Mouse (Mus musculus): ENCODE results near the gene Tacc2. TPM values are rescaled to one million over a fixed set of nuclear protein-coding genes. Genes with fewer than 3 reads are reported as not detected.

The Tacc2 gene
- polyA plus RNA-seq, 1 experiment from 2014 or later = 34.7 TPM

GRCm38 (mm10) chr7:130628601-130629000, 51.4 kb downstream of the Tacc2 start:
- DNase-seq (ENCODE audit: low spot score) = no peak
- no peaks in the 10 kb centered on the region for H3K36me3 ChIP-seq (ENCODE audit: control insufficient read depth, insufficient read depth, low read length)
- no peak overlapping the region for H3K27ac ChIP-seq (replicated peaks; ENCODE audit: low read depth, low read length)
- no peak overlapping the region for H3K9ac ChIP-seq (ENCODE audit: low read length)
- H3K27me3 ChIP-seq (ENCODE audit: control insufficient read depth, insufficient read depth, low read length) = no peaks in the 10 kb centered on the region
- H3K4me2 ChIP-seq (ENCODE audit: low read depth, severe bottlenecking) = no peak overlapping the region
- no peak for ATAC-seq (ENCODE audit: insufficient number of reproducible peaks, low FRiP score, low TSS enrichment, low read depth)
- H3K4me3 ChIP-seq (ENCODE audit: low read depth, low read length) = no peak overlapping the region
- no peaks in the 10 kb centered on the region for H3K4me1 ChIP-seq (ENCODE audit: control insufficient read depth, insufficient read depth, low read length)
- H3K9me3 ChIP-seq (ENCODE audit: control insufficient read depth, low read length) = no peaks in the 10 kb centered on the region
- 48% methylated on average over 1 of the region's 1 CpGs for WGBS

GRCm38 (mm10) chr7:130629999-130630398, 52.8 kb downstream of the Tacc2 start:
- no peak overlapping the region for H3K4me2 ChIP-seq (ENCODE audit: low read depth, severe bottlenecking)
- WGBS = 93% methylated on average over 7 of the region's 7 CpGs
- H3K9ac ChIP-seq (ENCODE audit: low read length) = no peak overlapping the region
- no peaks in the 10 kb centered on the region for H3K36me3 ChIP-seq (ENCODE audit: control insufficient read depth, insufficient read depth, low read length)
- H3K27me3 ChIP-seq (ENCODE audit: control insufficient read depth, insufficient read depth, low read length) = no peaks in the 10 kb centered on the region
- no peak overlapping the region for H3K4me3 ChIP-seq (ENCODE audit: low read depth, low read length)
- DNase-seq (ENCODE audit: low spot score) (no peak), ATAC-seq (ENCODE audit: insufficient number of reproducible peaks, low FRiP score, low TSS enrichment, low read depth) (no peak)
- H3K4me1 ChIP-seq (ENCODE audit: control insufficient read depth, insufficient read depth, low read length) = no peaks in the 10 kb centered on the region
- no peak overlapping the region for H3K27ac ChIP-seq (replicated peaks; ENCODE audit: low read depth, low read length)
- no peaks in the 10 kb centered on the region for H3K9me3 ChIP-seq (ENCODE audit: control insufficient read depth, low read length)

DNA sequence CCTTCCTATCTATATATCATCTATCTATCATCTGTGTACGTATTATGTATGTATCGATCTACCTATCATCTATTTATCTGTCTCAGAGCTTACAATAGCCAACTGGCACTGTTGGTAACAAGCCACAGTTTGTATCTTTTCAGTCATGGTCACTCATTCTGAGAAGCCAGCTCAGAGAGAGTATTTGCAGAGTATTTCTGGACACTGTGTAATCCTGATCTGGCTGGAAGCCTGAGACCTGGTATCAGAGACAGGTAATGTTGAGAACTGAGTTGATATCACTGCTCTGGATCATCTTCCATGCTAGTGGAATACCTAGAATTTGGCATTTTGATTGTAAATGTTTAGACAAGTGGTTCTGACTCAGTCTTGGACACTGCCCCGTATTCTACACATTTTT, 53.7 kb downstream of the Tacc2 start:
- ATAC-seq (ENCODE audit: insufficient number of reproducible peaks, low FRiP score, low TSS enrichment, low read depth) (no peak), DNase-seq (ENCODE audit: low spot score) (no peak)
- no peaks in the 10 kb centered on the region for H3K27me3 ChIP-seq (ENCODE audit: control insufficient read depth, insufficient read depth, low read length)

GRCm38 (mm10) chr7:130631553-130632378, 54.5 kb downstream of the Tacc2 start:
- Histone ChIP-seq H3K9ac (ENCODE audit: low read length) (no peak overlapping the region), H3K4me3 (ENCODE audit: low read depth, low read length) (no peak overlapping the region), H3K27ac (replicated peaks; ENCODE audit: low read depth, low read length) (no peak overlapping the region), H3K9me3 (ENCODE audit: control insufficient read depth, low read length) (no peaks in the 10 kb centered on the region), H3K36me3 (ENCODE audit: control insufficient read depth, insufficient read depth, low read length) (no peaks in the 10 kb centered on the region), H3K27me3 (ENCODE audit: control insufficient read depth, insufficient read depth, low read length) (no peaks in the 10 kb centered on the region), H3K4me2 (ENCODE audit: low read depth, severe bottlenecking) (no peak overlapping the region), H3K4me1 (ENCODE audit: control insufficient read depth, insufficient read depth, low read length) (no peaks in the 10 kb centered on the region)
- 80% methylated on average over 22 of the region's 22 CpGs for WGBS
- DNase-seq (ENCODE audit: low spot score) (no peak), ATAC-seq (ENCODE audit: insufficient number of reproducible peaks, low FRiP score, low TSS enrichment, low read depth) (no peak)

More for the DNA sequence above, 53.7 kb downstream of the Tacc2 start:
- Histone ChIP-seq H3K36me3 (ENCODE audit: control insufficient read depth, insufficient read depth, low read length) (no peaks in the 10 kb centered on the region), H3K9me3 (ENCODE audit: control insufficient read depth, low read length) (no peaks in the 10 kb centered on the region), H3K4me3 (ENCODE audit: low read depth, low read length) (no peak overlapping the region), H3K27ac (replicated peaks; ENCODE audit: low read depth, low read length) (no peak overlapping the region), H3K4me1 (ENCODE audit: control insufficient read depth, insufficient read depth, low read length) (no peaks in the 10 kb centered on the region), H3K9ac (ENCODE audit: low read length) (no peak overlapping the region), H3K4me2 (ENCODE audit: low read depth, severe bottlenecking) (no peak overlapping the region)
- 91% methylated on average over 3 of the region's 3 CpGs for WGBS

DNA sequence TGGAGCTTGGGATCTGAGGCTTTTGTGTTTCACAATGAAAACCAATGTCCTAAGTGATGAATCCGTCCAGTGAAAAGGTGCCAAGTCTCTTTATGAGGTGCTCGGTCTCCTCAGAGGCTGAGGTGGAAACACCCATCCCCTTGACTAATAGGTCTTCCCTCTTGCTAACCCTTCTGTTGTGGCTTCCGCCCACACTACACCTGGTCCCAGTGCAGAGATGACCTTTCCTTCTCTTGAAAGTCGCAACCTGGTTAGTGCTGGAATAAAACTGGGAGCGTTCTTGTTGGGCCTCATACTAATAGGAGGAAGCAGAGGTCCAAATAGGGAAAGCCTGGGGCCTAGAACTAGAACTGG, 55.1 kb downstream of the Tacc2 start:
- no peaks in the 10 kb centered on the region for H3K27me3 ChIP-seq (ENCODE audit: control insufficient read depth, insufficient read depth, low read length)
- H3K9ac ChIP-seq (ENCODE audit: low read length) = no peak overlapping the region
- no peaks in the 10 kb centered on the region for H3K4me1 ChIP-seq (ENCODE audit: control insufficient read depth, insufficient read depth, low read length)
- H3K36me3 ChIP-seq (ENCODE audit: control insufficient read depth, insufficient read depth, low read length) = no peaks in the 10 kb centered on the region
- no peak overlapping the region for H3K4me2 ChIP-seq (ENCODE audit: low read depth, severe bottlenecking)
- DNase-seq (ENCODE audit: low spot score) (no peak), ATAC-seq (ENCODE audit: insufficient number of reproducible peaks, low FRiP score, low TSS enrichment, low read depth) (no peak)
- 93% methylated on average over 5 of the region's 5 CpGs for WGBS
- no peak overlapping the region for H3K4me3 ChIP-seq (ENCODE audit: low read depth, low read length)
- no peak overlapping the region for H3K27ac ChIP-seq (replicated peaks; ENCODE audit: low read depth, low read length)
- no peaks in the 10 kb centered on the region for H3K9me3 ChIP-seq (ENCODE audit: control insufficient read depth, low read length)

- H3K4me2 ChIP-seq (ENCODE audit: low read depth, severe bottlenecking) = no peak overlapping the region
- 84% methylated on average over 4 of the region's 4 CpGs for WGBS
- H3K36me3 ChIP-seq (ENCODE audit: control insufficient read depth, insufficient read depth, low read length) = no peaks in the 10 kb centered on the region
- no peak for DNase-seq (ENCODE audit: low spot score)
- no peaks in the 10 kb centered on the region for H3K27me3 ChIP-seq (ENCODE audit: control insufficient read depth, insufficient read depth, low read length)
- 0 out of 2 replicates have a peak overlapping the region, but pooled peaks have one; percentile 17 for H3K9ac ChIP-seq (ENCODE audit: low read length)
- no peaks in the 10 kb centered on the region for H3K9me3 ChIP-seq (ENCODE audit: control insufficient read depth, low read length)
- ATAC-seq (ENCODE audit: insufficient number of reproducible peaks, low FRiP score, low TSS enrichment, low read depth) = no peak
- H3K4me1 ChIP-seq (ENCODE audit: control insufficient read depth, insufficient read depth, low read length) = no peaks in the 10 kb centered on the region
- no peak overlapping the region for H3K4me3 ChIP-seq (ENCODE audit: low read depth, low read length)
- H3K27ac ChIP-seq (replicated peaks; ENCODE audit: low read depth, low read length) = no peak overlapping the region
These were observed 57.1 kb downstream of the Tacc2 start for GRCm38 (mm10) chr7:130634259-130634871.

- H3K27me3 ChIP-seq (ENCODE audit: control insufficient read depth, insufficient read depth, low read length) = no peaks in the 10 kb centered on the region
- no peaks in the 10 kb centered on the region for H3K36me3 ChIP-seq (ENCODE audit: control insufficient read depth, insufficient read depth, low read length)
- ATAC-seq (ENCODE audit: insufficient number of reproducible peaks, low FRiP score, low TSS enrichment, low read depth) (no peak), DNase-seq (ENCODE audit: low spot score) (no peak)
- no peak overlapping the region for H3K4me3 ChIP-seq (ENCODE audit: low read depth, low read length)
- H3K4me1 ChIP-seq (ENCODE audit: control insufficient read depth, insufficient read depth, low read length) = no peaks in the 10 kb centered on the region
- 45% methylated on average over 7 of the region's 7 CpGs for WGBS
- no peak overlapping the region for H3K27ac ChIP-seq (replicated peaks; ENCODE audit: low read depth, low read length)
- H3K9me3 ChIP-seq (ENCODE audit: control insufficient read depth, low read length) = no peaks in the 10 kb centered on the region
- H3K9ac ChIP-seq (ENCODE audit: low read length) = no peak overlapping the region
- H3K4me2 ChIP-seq (ENCODE audit: low read depth, severe bottlenecking) = no peak overlapping the region
These were observed 58.0 kb downstream of the Tacc2 start for GRCm38 (mm10) chr7:130635212-130635611.

DNA sequence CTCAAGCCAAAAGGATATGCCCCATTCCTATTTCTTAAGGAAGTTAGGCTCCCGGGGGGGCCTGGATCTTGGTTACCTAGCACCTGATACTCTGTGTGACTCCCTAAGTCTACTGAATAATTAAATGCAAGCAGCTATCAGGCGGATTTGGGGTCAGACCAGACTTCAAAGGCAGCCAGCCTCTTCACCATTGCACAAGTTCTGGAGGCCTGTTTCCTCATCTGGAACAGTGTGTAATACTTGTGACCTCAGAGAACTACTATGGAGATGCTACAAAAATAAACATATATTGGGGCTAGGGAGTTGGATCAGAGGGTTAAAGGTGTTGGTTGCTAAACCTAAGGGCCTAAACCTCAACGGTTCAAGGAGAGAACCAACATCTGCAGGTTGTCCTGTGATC, 59.0 kb downstream of the Tacc2 start:
- DNase-seq (ENCODE audit: low spot score) = no peak
- no peak overlapping the region for H3K4me2 ChIP-seq (ENCODE audit: low read depth, severe bottlenecking)
- H3K27ac ChIP-seq (replicated peaks; ENCODE audit: low read depth, low read length) = no peak overlapping the region
- no peaks in the 10 kb centered on the region for H3K4me1 ChIP-seq (ENCODE audit: control insufficient read depth, insufficient read depth, low read length)
- H3K4me3 ChIP-seq (ENCODE audit: low read depth, low read length) = no peak overlapping the region
- ATAC-seq (ENCODE audit: insufficient number of reproducible peaks, low FRiP score, low TSS enrichment, low read depth) = no peak
- H3K36me3 ChIP-seq (ENCODE audit: control insufficient read depth, insufficient read depth, low read length) = no peaks in the 10 kb centered on the region
- H3K9ac ChIP-seq (ENCODE audit: low read length) = no peak overlapping the region
- no peaks in the 10 kb centered on the region for H3K9me3 ChIP-seq (ENCODE audit: control insufficient read depth, low read length)
- no peaks in the 10 kb centered on the region for H3K27me3 ChIP-seq (ENCODE audit: control insufficient read depth, insufficient read depth, low read length)
- WGBS = 89% methylated on average over 3 of the region's 3 CpGs
